Mouse (Mus musculus) neural tube, embryonic 14.5 days (tissue): ENCODE measurements around the gene Zdhhc20. TPM values are rescaled to one million over a fixed set of nuclear protein-coding genes. Genes with fewer than 3 reads are reported as not detected.
"Not testable (repeated sequence)": the region's sequence is repeated elsewhere in the genome, so short reads cannot be mapped to it uniquely, and the experiment has no call there.

Source experiments
- ATAC-seq: fragments of 200-750 bp; cut with Nextera tagmentation; 2 replicates; pipeline ENCODE4 v1.8.0; 2017; ENCODE audit warnings: low read depth, mild to moderate bottlenecking, moderate TSS enrichment, moderate library complexity
- H3K27ac ChIP-seq: fragments of 300-500 bp; sonication (generic); 2 replicates; pipeline ENCODE4 v1.5.1; 2014; ENCODE audit warnings: low read depth, mild to moderate bottlenecking, control low read depth, low read length, moderate library complexity, mixed read lengths
- H3K27me3 ChIP-seq: fragments of 300-500 bp; sonication (generic); 2 replicates; pipeline ENCODE4 v1.6.1; 2014; ENCODE audit warnings: low read length; ENCODE audit not compliant: control insufficient read depth, insufficient read depth
- H3K36me3 ChIP-seq: fragments of 300-500 bp; sonication (generic); 2 replicates; pipeline ENCODE4 v1.6.1; 2014; ENCODE audit warnings: low read length, mixed read lengths; ENCODE audit not compliant: control insufficient read depth, insufficient read depth
- H3K4me1 ChIP-seq: fragments of 300-500 bp; sonication (generic); 2 replicates; pipeline ENCODE4 v1.6.1; 2014; ENCODE audit warnings: low read length; ENCODE audit not compliant: control insufficient read depth, insufficient read depth
- H3K4me2 ChIP-seq: fragments of 300-500 bp; sonication (generic); 2 replicates; pipeline ENCODE4 v1.6.1; 2014; ENCODE audit warnings: mild to moderate bottlenecking, low read depth, low read length, control low read depth
- H3K4me3 ChIP-seq: fragments of 300-500 bp; sonication (generic); 2 replicates; pipeline ENCODE4 v1.5.1; 2014; ENCODE audit warnings: low read depth, low read length, control low read depth, mixed read lengths
- H3K9ac ChIP-seq: fragments of 300-500 bp; sonication (generic); replicated peaks from 2 replicates; pipeline ENCODE4 v1.6.1; 2014; ENCODE audit warnings: low read depth, mild to moderate bottlenecking, control low read depth, low read length, mixed read lengths
- H3K9me3 ChIP-seq: fragments of 300-500 bp; sonication (generic); 2 replicates; pipeline ENCODE4 v1.6.1; 2016; ENCODE audit warnings: low read length; ENCODE audit not compliant: control insufficient read depth
- WGBS: fragments of 180-500 bp; shearing (Covaris S2); extraction: QIAGEN DNeasy Blood & Tissue Kit; methylation state at CpG from one replicate; pipeline ENCODE4 v1.1.7; 2014; 5-methylcytosine and 5-hydroxymethylcytosine counted together
- polyA plus RNA-seq: library from polyadenylated mRNA; unstranded; fragments of >200 nt; fragmentation: Nextera tagmentation; extraction: Ambion mirVana; gene quantifications from 2 replicates; pipeline ENCODE4 v1.2.1, GENCODE M21; 2014

Gene Zdhhc20
- polyA plus RNA-seq, 1 experiment from 2014 or later: 42.8 TPM

DNA sequence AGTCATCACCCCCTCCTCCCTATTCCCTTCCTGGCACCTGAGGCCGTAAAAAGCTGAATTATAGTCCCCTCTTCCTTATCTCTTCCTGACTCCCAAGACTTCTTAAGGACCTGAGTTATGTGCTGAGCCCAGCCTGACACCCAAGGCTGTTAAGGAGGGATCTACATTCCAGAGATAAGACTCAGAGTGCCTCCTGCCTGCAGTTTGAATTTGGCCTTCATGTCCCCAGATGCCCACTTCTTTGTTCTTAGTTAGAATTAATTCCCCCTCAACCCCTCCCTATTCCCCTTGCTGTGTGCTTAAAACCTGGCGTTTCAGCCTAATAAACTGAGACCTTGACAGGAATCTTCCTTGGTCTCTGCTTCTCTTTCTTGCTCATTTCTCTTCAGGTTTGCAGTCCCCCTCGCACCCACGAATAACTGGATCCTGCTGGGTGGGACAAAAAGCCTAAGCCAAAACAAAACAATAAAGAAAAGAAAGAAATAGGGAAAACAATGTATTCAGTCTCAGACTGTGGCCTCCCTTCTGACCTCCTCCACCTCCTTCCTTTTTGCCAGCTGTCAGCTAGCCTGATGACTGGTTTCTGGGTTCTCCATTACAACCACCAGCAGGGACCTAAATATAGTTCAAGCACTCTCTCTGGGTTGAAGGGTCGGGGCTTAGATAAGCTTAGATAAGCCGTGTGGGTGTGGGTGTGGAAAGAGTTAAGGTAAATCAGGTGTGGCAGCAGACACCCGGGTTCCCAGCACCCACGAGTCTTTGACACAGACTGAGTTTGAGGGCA lies 6.2 kb upstream of the Zdhhc20 start:
- not testable (repeated sequence) for H3K27ac ChIP-seq
- WGBS: 69% methylated on average over 8 of the region's 8 CpGs

DNA sequence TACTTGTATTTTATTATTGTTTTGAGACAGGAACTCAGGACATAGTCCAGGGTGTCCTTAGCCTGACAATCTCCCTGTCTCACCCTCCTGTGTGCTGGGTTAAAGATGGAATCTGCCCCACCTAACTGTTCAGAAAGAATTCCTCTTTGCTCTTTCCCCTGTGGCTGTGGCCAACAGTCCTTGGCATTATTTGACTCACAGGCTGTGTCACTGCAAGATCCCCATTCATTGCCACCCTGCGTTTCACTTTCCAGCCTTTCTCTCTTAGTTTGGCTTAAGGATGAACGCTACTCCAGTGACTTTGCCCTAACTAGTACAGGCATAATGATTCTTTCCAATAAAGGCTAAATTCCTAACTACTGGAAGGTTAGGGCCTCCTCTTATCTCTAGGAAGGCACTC lies 4.3 kb upstream of the Zdhhc20 start:
- H3K4me2 ChIP-seq: no peak overlapping the region
- no peak overlapping the region for H3K4me3 ChIP-seq
- H3K27me3 ChIP-seq: no peaks in the 10 kb centered on the region
- ATAC-seq: no peak
- no peaks in the 10 kb centered on the region for H3K36me3 ChIP-seq
- no peak overlapping the region for H3K9ac ChIP-seq
- 91% methylated on average over 2 of the region's 2 CpGs for WGBS
- H3K9me3 ChIP-seq: no peaks in the 10 kb centered on the region
- H3K27ac ChIP-seq: no peak overlapping the region
- H3K4me1 ChIP-seq: no peaks in the 10 kb centered on the region

More for the DNA sequence above, 6.2 kb upstream of the Zdhhc20 start:
- not testable (repeated sequence) for H3K4me2 ChIP-seq, ATAC-seq, H3K4me1 ChIP-seq, H3K27me3 ChIP-seq, H3K9me3 ChIP-seq, H3K9ac ChIP-seq, H3K36me3 ChIP-seq, H3K4me3 ChIP-seq

DNA sequence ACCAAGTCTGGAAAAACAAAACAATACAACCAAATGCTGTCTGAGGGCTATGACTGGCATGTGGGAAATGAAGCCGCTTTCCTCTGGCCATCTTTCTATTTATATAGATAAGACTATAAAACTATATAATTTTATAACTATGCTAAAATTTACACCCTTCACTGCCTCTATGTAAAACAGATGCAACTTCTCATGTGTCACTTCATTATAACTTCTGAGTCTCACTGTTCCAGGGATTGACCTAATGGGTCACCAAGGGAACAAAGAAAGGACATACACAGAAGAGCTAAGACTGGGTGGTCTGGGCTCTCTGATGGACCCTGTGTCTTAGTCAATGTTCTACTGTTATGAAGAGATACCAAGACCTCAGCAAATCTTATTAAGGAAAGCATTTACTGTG lies 2.9 kb upstream of the Zdhhc20 start:
- Histone ChIP-seq H3K9me3 (no peaks in the 10 kb centered on the region), H3K4me1 (peaks cover 5% of the 10 kb centered on the region; the same call in 1 of the 2 replicates), H3K27ac (no peak overlapping the region), H3K36me3 (no peaks in the 10 kb centered on the region), H3K27me3 (no peaks in the 10 kb centered on the region), H3K9ac (no peak overlapping the region), H3K4me2 (no peak overlapping the region), H3K4me3 (no peak overlapping the region)
- 96% methylated on average over 1 of the region's 1 CpGs for WGBS
- ATAC-seq: no peak

DNA sequence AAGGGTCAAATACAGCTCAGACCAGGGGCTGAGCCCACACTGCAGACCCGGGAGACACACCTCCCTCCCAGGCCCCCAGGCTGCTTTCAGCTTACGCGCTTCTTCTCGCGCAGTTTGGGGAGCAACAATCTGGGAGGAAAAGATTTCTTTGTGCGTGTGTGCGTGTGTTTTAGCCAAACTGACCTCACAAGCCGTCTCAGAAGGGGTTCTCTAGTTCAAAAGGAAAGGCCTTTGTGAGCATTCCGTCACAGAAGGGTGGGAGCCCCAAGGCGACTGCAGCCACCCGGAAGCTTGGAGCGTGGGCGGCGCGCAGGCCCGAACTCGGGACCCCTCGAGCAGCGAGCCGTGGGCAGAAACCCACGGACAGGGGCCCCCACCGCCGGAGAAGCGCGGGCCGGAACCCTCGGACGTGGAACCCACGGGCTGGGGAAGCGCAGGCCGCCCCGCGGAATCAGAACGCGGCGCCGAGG lies 500 bp downstream of the Zdhhc20 start:
- under 1% methylated on average over 37 of the region's 37 CpGs for WGBS
- peak overlapping the region; percentile 63 for H3K4me2 ChIP-seq
- ATAC-seq: peak; percentile 18

DNA sequence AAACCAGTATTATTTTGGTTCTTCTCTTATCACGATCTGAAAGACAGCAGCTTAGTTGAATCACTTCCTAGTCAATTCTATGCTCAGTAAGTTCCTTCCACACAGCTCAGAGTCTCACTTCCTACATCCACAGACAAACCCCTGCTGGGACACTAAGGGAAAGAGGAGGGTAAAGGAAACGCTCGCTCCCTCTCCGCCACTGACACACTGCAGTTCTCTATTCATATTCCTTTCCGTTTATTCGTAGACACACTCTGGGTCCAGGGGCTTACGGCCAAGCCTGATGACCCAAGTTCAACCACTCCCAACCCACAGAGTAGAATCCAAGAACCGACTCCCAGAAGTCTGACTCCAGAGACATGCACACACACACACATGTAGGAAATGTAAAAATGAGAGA lies 2.9 kb downstream of the Zdhhc20 start:
- Histone ChIP-seq H3K4me1 (peaks cover 14% of the 10 kb centered on the region; the same call in 1 of the 2 replicates), H3K27me3 (no peaks in the 10 kb centered on the region), H3K4me3 (no peak overlapping the region), H3K9ac (no peak overlapping the region), H3K4me2 (no peak overlapping the region), H3K27ac (no peak overlapping the region), H3K36me3 (no peaks in the 10 kb centered on the region), H3K9me3 (no peaks in the 10 kb centered on the region)
- WGBS: 68% methylated on average over 8 of the region's 8 CpGs
- no peak for ATAC-seq

More for the DNA sequence above, 500 bp downstream of the Zdhhc20 start:
- no peaks in the 10 kb centered on the region for H3K27me3 ChIP-seq
- H3K4me3 ChIP-seq: peak overlapping the region; percentile 90
- H3K9ac ChIP-seq: peak overlapping the region; percentile 92
- peaks cover 11% of the 10 kb centered on the region; the same call in 1 of the 2 replicates for H3K4me1 ChIP-seq
- no peaks in the 10 kb centered on the region for H3K36me3 ChIP-seq
- H3K9me3 ChIP-seq: no peaks in the 10 kb centered on the region
- peak overlapping the region; percentile 82 for H3K27ac ChIP-seq

DNA sequence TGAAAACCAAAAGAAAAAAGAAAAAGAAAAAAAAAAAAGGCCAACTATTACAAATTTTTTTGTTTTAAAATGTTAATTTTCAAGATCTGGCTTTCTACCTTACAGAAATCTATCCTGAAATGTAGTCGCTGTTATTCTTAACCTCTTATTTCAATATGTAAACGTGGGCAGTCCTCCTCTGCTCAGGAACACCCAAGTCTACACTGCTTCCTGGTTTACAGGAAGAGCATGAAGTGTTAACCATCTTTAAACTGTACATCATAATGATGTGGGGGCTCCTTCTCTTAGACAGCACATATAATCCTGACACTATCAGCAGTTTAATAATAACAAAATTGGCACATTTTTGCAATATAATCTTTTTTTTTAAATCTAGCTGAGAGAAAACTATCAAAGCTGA lies 4.0 kb downstream of the Zdhhc20 start:
- Histone ChIP-seq H3K27me3 (no peaks in the 10 kb centered on the region), H3K9ac (no peak overlapping the region), H3K4me3 (no peak overlapping the region), H3K4me1 (peaks cover 14% of the 10 kb centered on the region; the same call in 1 of the 2 replicates), H3K36me3 (no peaks in the 10 kb centered on the region), H3K4me2 (no peak overlapping the region), H3K9me3 (no peaks in the 10 kb centered on the region), H3K27ac (no peak overlapping the region)
- WGBS: 87% methylated on average over 2 of the region's 2 CpGs
- no peak for ATAC-seq

DNA sequence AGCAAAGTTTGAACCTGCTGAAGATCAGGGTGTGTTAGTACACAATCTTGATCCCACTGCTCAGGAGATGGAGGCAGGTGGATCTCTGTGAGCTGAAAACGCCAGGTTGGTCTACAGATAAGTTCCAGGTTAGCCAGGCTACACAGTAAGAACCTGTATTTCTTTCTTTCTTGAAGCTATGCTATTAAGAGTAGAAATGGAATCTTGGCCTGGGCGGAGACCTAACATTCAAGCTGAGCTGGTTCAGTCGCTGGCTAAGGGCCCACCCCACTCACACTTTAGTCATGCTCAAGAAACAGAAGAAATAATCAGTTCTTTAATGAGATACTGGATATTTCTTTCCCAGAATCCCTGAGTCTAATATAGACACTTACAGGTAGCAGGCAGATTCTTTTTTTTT lies 6.7 kb downstream of the Zdhhc20 start:
- Histone ChIP-seq H3K9ac (no peak overlapping the region), H3K4me3 (no peak overlapping the region), H3K36me3 (no peaks in the 10 kb centered on the region), H3K4me1 (peaks cover 13% of the 10 kb centered on the region; the same call in 1 of the 2 replicates), H3K27me3 (no peaks in the 10 kb centered on the region), H3K4me2 (no peak overlapping the region), H3K9me3 (no peaks in the 10 kb centered on the region), H3K27ac (no peak overlapping the region)
- ATAC-seq: no peak
- 95% methylated on average over 3 of the region's 3 CpGs for WGBS

DNA sequence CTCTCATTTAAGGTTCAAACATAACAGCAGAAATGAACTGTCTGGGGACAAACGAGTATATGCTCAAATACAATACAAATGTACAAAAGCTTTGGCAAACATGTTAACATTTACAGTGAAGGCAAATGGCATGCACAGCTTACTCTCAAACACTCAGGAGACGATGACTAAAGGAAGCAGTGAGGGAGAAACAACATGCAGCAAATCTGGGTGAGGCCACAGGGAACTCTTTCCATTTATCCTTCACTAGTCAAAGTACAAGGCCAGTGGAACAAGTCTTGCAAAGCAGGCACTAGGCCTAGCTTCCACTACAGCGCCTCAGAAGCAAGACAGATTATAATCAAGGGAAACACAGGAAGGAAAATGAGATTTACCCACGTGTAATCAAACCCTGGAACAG lies 7.4 kb downstream of the Zdhhc20 start:
- Histone ChIP-seq H3K4me3 (no peak overlapping the region), H3K4me2 (no peak overlapping the region), H3K9ac (no peak overlapping the region), H3K9me3 (no peaks in the 10 kb centered on the region), H3K27me3 (no peaks in the 10 kb centered on the region), H3K4me1 (peaks cover 7% of the 10 kb centered on the region; the same call in 1 of the 2 replicates), H3K27ac (no peak overlapping the region), H3K36me3 (no peaks in the 10 kb centered on the region)
- WGBS: 72% methylated on average over 4 of the region's 4 CpGs
- no peak for ATAC-seq

DNA sequence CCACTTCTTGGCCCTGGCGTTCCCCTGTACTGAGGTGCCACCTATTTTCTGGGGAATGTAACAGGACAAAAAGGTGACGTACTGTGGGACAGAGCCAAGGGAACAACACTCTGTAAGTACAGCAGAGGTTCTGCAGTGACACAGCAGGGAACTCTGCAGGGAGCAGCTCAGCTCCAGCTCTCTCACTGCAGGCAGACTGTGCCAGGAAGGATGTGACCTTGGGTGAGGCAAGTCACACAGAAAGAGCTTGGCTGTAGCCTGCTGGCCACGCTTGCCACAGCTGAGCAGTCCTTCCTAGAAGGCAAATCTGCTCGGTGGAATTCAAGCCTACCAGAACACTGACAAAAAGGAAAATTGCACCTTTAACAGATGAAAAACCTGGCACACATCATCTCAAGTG lies 8.3 kb downstream of the Zdhhc20 start:
- ATAC-seq: peak; percentile 49; the same call in 1 of the 2 replicates
- Histone ChIP-seq H3K4me1 (0 out of 2 replicates have a peak, but pooled peaks cover 3% of the 10 kb centered on the region), H3K9me3 (no peaks in the 10 kb centered on the region), H3K36me3 (no peaks in the 10 kb centered on the region), H3K9ac (no peak overlapping the region), H3K4me2 (no peak overlapping the region), H3K4me3 (no peak overlapping the region), H3K27me3 (no peaks in the 10 kb centered on the region), H3K27ac (no peak overlapping the region)
- 52% methylated on average over 4 of the region's 4 CpGs for WGBS
